Mouse (Mus musculus): ENCODE results near the gene Zbed4.
"Not testable (repeated sequence)": the region's sequence is repeated elsewhere in the genome, so short reads cannot be mapped to it uniquely, and the experiment has no call there.

The Zbed4 gene

DNA sequence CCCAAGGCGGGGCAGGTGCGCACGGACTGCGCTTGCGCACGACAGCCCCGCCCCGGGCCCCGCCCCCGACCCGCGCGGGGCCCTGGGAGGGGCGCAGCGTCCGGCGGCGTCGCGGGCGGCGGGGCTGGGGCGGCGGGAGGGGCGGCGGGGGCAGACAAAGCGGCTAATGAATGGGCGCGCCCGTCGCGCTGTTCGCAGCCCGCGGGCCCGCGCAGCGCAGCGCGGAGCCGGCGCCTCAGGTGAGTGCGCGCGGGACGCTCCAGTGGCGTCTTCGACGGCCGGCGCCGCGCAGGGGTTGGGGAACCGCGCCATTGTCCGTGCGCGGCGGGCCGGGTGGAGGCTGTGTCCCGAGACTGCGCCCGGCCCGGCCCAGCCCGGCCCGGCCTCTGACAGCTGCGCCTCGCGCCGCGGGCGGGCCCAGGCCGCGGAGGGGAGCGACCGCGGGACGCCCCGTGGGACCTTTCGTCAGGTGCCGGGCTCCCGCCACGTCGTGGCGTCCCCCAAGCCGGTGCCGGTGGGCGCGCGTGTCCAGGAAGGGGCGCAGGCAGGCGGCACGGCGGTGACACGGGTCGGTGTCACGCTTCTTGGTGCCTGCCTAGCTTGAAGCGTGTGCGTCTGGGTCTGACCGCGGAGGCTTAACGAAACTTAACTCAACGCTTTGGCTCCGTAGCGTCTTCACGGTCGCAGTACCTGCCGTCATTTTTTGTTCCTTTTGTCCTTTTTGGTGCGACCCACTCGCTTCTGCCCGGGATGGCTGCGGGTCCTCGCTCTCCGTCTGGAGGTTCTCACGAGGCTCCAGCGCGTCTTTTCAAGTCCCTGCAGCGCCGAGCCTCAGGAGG, at the start of gene Zbed4:
TSS of gene Zbed4 (plus strand) at position 97 of the 839 bp plus-strand sequence.
- in situ Hi-C loops (cut with MboI, MseI): no loop called here

DNA sequence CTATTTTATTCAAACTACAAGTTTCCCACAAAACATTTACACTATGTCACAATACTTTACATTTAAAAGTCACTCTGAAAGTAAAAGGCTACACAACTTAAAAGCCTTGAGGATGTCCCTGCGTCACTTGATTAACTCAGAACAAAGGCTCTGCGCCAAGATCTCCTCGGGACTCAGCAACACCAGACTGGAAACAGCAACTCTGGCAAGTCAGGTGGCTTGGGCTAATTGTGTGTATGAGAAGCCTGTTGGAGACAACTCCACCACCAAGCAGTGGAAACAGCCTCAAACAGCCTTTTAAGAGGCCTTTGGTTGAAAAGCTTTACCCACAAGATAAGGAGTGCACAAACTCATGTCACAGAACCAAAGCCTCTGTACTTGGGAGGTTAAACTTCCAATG, 49.0 kb upstream of the Zbed4 start:
- in situ Hi-C loops (cut with MboI, MseI): no loop called here

DNA sequence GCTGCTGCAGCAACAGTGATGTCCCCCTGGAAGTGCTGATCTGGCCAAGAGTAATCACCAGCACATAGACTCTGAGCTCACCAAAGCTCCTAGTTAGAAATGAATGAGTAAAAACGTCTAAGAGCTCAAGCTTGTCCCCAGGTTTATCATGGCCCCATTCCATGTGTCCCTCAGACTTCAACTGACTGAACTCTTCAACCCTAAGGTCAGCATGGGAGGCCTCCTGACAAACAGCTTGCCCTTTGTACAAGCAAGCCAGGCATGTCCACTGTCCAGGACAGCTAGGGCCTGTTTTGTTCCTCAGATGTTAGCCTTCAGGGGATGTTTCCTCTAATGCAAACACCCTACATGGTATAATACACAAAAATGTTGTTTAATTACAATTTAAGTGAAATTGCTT, 47.2 kb upstream of the Zbed4 start:
- in situ Hi-C loops (cut with MboI, MseI): no loop called here

DNA sequence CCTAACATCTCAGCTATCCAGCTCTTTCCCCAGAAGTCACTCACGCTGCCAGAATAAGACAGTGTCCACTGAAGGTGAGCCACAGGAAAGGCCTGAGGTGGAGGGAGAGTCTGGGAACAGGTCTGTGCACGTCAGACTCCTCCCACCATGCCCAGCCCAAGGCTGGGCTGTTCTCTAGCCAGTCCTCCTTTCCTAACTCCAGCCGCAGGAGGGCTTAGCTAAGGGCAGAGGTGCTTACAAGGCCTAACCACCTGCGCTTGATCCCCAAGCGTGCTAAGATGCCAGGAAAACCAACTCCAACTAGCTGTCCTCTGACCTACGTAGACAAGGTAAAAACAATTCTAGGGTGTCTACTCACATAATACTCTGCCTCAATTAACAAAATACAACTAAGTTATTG, 45.1 kb upstream of the Zbed4 start:
- in situ Hi-C loops (cut with MboI, MseI): no loop called here

DNA sequence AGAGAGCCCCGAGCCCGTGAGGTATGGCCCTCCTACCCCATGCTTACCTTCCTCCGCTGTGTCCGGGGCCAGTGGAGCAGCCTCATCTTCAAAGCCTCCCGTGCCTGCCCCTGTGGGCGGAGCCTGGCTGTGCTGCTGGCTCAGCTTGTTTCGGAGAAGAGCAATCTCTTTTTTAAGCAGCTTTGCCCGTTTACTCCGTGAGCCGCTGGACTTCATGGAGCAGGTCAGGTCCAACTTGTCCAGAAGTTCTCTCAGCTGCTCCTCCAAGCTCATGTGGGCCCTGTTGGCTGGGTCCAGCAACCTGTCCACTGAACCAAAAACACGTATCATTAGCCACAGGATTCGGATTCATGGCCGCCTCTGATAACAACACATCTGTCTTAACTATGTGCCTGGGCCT, 44.5 kb upstream of the Zbed4 start:
- in situ Hi-C loops (cut with MboI, MseI): not testable (repeated sequence)

GRCm38 (mm10) chr15:88708204-88708603, 43.3 kb upstream of the Zbed4 start:
- in situ Hi-C loops (cut with MboI, MseI): no loop called here

DNA sequence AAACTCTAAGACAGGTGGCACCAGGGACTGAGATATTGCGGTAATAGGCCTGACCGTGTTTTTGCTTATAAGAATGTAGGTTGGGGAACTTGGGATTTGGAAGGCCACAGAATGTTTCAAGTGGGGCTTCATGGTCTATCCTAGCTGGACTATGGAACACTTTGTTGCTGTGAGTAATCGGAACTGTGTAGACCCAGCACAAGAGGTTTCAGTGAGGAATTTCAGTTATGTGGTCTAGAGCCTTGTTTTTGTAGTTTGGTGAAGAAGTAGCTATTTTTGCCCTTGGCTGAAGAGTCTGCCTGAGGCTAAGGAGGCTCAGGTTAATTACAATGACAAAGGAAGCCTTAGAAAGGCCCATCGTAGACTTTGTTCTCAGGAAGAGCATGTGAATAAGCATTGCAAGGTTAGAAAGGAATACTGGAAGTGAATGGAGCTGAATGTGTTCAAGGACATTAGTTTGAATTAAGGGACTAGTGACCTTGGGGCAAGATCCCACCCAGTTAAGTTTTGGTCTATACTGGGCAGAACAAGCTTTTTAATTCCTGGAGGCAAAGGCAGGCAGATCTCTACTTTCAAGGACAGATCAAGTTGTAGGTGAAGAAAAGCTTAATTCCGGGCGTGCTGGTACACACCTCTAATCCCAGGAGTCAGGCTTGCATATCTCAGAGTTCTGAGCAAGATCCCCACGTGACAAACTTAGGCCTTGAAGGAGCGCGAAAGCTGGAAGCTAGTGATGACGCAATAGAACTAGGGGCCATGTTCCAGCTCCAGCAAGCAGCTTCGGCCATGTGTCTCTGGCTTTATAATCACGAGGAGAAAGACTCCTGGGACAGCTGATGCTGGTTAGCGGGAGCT, 42.6 kb upstream of the Zbed4 start:
- in situ Hi-C loops (cut with MboI, MseI): no loop called here

GRCm38 (mm10) chr15:88709878-88710277, 41.6 kb upstream of the Zbed4 start:
- in situ Hi-C loops (cut with MboI, MseI): no loop called here

GRCm38 (mm10) chr15:88712501-88712900, 39.0 kb upstream of the Zbed4 start:
- in situ Hi-C loops (cut with MboI, MseI): no loop called here

DNA sequence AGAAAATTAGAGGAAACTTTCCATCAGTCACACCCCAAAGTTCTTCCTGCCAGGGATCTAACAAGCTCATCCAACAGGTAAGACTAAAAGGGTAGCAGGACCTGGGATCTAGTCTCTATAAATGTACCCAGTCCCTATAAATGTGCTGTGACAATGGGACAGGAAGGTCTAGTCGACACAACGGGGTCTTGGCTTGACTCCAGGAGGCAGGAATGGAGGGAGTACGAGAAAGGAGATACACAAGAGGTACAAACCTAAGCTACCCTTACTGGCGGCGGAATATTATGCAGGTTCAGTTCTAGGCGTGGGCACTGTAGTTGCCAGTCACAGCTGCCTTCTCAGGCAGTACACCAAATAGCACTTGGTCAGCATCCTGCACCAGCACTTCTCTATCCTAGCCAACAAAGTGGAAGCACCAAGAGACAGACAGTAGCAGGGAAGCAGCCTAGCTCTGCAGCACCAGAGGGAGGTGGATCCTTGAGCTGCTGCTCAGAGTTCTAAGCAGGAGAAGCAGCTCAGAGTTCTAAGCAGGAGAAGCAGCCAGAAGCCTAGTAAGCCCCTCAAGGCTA, 37.4 kb upstream of the Zbed4 start:
- in situ Hi-C loops (cut with MboI, MseI): no loop called here

GRCm38 (mm10) chr15:88716350-88716749, 35.1 kb upstream of the Zbed4 start:
- in situ Hi-C loops (cut with MboI, MseI): no loop called here

- in situ Hi-C loops (cut with MboI, MseI): no loop called here
These were observed 34.2 kb upstream of the Zbed4 start for GRCm38 (mm10) chr15:88717239-88717638.

DNA sequence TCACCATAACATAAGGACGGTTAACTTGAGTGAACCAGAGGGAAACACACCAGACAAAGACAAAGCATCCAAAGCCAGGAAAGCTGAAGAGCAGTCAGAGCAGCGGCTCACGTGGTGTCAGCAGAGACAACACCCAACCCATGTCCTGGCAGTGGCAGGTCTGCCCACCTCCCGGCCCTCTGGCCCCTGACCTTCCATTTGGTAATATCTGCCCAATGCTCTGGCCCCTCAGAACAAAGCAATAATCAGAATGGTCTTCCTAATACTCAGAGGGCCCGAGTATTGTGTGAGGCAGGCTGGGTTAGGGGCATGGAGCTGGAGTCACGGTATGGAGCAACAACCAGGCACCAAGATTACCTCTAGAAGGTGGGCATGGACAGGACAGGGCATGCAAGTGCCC, 28.3 kb upstream of the Zbed4 start:
- in situ Hi-C loops (cut with MboI, MseI): no loop called here

- in situ Hi-C loops (cut with MboI, MseI): no loop called here
These were observed 27.1 kb upstream of the Zbed4 start for GRCm38 (mm10) chr15:88724311-88724710.

GRCm38 (mm10) chr15:88725036-88725435, 26.4 kb upstream of the Zbed4 start:
- in situ Hi-C loops (cut with MboI, MseI): no loop called here

DNA sequence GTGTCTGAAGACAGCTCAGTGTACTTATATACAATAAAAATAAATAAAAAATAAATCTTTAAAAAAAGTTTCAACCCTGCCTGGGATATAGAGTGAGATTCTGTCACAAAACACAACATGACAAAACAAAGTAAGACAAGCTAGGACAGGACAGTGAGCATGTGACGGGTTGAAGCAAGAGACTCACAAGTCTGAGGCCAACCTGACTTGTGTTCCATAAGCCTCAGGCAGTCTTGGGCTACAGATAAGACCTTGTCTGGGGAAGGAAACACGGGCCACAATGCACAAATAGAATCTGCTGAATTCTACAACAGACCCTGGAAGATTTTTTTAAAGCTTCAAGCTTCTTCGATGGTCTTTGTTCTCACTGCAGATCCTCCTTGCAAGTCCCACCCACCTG, 24.3 kb upstream of the Zbed4 start:
- in situ Hi-C loops (cut with MboI, MseI): no loop called here

DNA sequence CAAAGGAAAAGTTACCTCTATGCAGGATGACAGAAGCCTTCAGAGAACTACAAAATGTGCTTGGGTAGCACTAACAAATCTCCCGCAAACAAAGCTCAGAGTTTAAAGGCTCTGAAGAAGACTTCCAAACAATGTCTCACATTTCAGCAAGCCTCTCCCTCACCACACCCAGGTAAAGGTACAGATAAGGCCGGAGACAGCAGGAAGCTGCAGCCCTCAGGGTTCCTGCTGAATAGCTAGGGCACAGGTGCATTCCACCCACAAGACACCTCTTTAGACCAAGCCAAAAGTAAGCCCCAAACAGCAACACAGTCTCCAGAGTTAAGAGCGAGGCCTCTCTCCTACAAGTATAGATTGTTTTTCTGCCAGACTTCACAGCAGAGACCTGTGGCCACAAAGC, 20.7 kb upstream of the Zbed4 start:
- in situ Hi-C loops (cut with MboI, MseI): no loop called here

GRCm38 (mm10) chr15:88732405-88733020, 18.9 kb upstream of the Zbed4 start:
- in situ Hi-C loops (cut with MboI, MseI): no loop called here

DNA sequence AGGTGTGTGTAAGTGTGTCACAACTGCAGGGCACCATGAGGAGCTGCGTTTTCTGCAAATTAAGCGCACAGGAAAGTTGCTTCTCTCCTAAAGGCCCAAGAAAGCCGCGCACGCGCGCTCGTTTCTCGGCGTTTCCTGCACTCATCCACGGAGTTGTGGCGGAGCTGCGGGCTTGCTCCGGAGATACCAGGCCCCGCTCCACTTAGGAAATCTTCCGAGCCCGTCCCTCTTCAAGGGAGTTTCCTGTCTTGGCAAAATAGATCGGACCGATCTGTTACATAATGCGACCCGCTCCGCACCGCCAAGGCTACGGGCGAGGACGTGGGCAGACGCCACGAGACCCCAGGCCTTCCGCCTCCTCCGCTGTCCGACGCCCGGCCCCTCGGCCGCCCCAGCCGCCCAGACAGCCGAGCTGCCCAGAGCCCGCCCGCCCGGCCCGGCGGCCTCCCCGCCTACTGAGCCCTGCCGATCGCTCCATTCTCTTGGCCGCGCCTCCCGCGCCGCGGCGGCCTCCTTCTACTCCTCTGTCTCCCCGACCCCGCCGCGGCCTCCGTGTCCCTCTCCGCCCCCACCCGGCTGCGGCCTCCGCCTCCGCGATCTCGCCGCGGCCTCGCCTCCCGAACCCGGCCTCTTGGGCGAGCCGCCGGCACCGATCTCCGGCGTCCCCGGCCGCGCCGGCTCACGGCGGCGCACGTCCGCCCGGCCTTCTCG, 18.3 kb upstream of the Zbed4 start:
- in situ Hi-C loops (cut with MboI, MseI): no loop called here

GRCm38 (mm10) chr15:88733834-88734571, 17.5 kb upstream of the Zbed4 start, which contains the start of gene Brd1:
Gene Brd1, minus strand, starts transcription at chr15:88734233.
- in situ Hi-C loops (cut with MboI, MseI): no loop called here

- in situ Hi-C loops (cut with MboI, MseI): no loop called here
These were observed 15.3 kb upstream of the Zbed4 start for GRCm38 (mm10) chr15:88736166-88736565.

Measured in regulatory T cell (primary cell).